Mouse (Mus musculus): ENCODE results near the gene Prune1.

DNA sequence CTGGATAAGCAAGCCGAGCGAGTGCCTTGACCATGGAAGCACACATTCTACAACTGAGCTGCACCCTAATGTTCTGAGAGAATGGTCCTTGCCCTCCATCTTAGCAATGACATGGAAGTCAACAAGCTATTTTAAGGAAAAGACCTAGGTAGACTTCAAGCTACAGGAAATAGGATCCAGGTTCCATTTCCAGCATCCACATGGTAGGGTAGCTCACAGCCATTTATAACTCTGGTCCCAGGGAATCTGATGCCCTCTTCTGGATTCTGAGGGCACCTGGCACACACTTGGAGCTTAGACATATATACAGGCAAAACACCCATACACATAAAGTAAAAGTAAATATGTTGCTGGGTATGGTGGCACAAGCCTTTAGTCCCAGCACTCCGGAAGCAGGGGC is 15.8 kb downstream of the Prune1 start:
- no peak for TF ChIP-seq CTCF (IDR thresholded peaks at IDR 0.05; ENCODE audit: insufficient read depth, low read length)
- no peak for TF ChIP-seq POLR2A (IDR thresholded peaks at IDR 0.05; ENCODE audit: borderline replicate concordance, extremely low read depth, low read depth, low read length)

Measured in lung, adult 2 months (tissue).